Mouse (Mus musculus) CH12.LX (cell line): ENCODE measurements at regions not wholly inside any gene's neighbourhood (a gene's known extent, or its start where the extent isn't known, plus 50 kb on each side); places are given as distances from the start of the nearest gene placed in this dataset.

Experiments used
- DNase-seq: peaks from one replicate; pipeline ENCODE4 v3.0.0-alpha.2; 2013; ENCODE audit errors: extremely low read depth
- H3K27ac ChIP-seq: 2 replicates; pipeline ENCODE4 v1.5.1; 2012; ENCODE audit warnings: low read depth, mild to moderate bottlenecking, control low read depth, moderate library complexity; ENCODE audit not compliant: insufficient read depth
- H3K27me3 ChIP-seq: replicated peaks from 2 replicates; pipeline ENCODE3; 2012; ENCODE audit warnings: inconsistent platforms
- H3K36me3 ChIP-seq, 2 experiments: replicated peaks in 1 of 2; 2 replicates each; pipeline versions ENCODE3 to v1.6.1; 2012; ENCODE audit warnings: inconsistent platforms in 1 of 2, low read length in 1 of 2, mild to moderate bottlenecking in 1 of 2, mixed read lengths in 1 of 2, moderate library complexity in 1 of 2; ENCODE audit not compliant: control insufficient read depth in 1 of 2, insufficient read depth in 1 of 2
- H3K4me1 ChIP-seq, 2 experiments: 2 replicates each; pipeline ENCODE4 v1.6.1; 2012; ENCODE audit warnings: inconsistent platforms in 1 of 2, moderate library complexity in 1 of 2; ENCODE audit not compliant: insufficient read depth in 2 of 2, control insufficient read depth in 1 of 2
- H3K4me2 ChIP-seq: 2 replicates; pipeline ENCODE4 v1.6.1; 2012; ENCODE audit warnings: low read depth, mild to moderate bottlenecking, control low read depth; ENCODE audit not compliant: poor library complexity, insufficient read depth, severe bottlenecking
- H3K4me3 ChIP-seq, 3 experiments: fragments of 150-350 bp in 1 of 3; sonication (generic) in 1 of 3; replicated peaks in 1 of 3; 2 replicates each; pipeline versions ENCODE3 to v1.5.1; 2011 to 2012; ENCODE audit warnings: low read depth in 2 of 3, low read length in 2 of 3, mild to moderate bottlenecking in 2 of 3, moderate library complexity in 2 of 3, control low read depth in 1 of 3, improper control_type of control experiment in 1 of 3, inconsistent platforms in 1 of 3, mixed read lengths in 1 of 3; ENCODE audit not compliant: poor library complexity in 1 of 3
- H3K79me2 ChIP-seq: replicated peaks from 2 replicates; pipeline ENCODE4 v1.6.1; 2012; ENCODE audit warnings: mild to moderate bottlenecking, moderate library complexity; ENCODE audit not compliant: control insufficient read depth, poor library complexity, insufficient read depth, severe bottlenecking; ENCODE audit errors: extremely low read depth
- H3K9ac ChIP-seq: 2 replicates; pipeline ENCODE4 v1.6.1; 2012; ENCODE audit warnings: low read depth, mild to moderate bottlenecking, control low read depth, moderate library complexity; ENCODE audit not compliant: insufficient read depth
- H3K9me3 ChIP-seq: replicated peaks from 2 replicates; pipeline ENCODE3; 2012; ENCODE audit warnings: low read length, inconsistent platforms, mixed read lengths
- CHD2 ChIP-seq: IDR thresholded peaks from 2 replicates; pipeline ENCODE4 v1.6.1; 2011; ENCODE audit warnings: low read length, improper control_type of control experiment
- ELF1 ChIP-seq: IDR thresholded peaks from 2 replicates; pipeline ENCODE4 v1.6.1; 2014; ENCODE audit warnings: low read depth, mild to moderate bottlenecking, inconsistent platforms, low read length, improper control_type of control experiment
- HCFC1 ChIP-seq: IDR thresholded peaks from 2 replicates; pipeline ENCODE4 v1.6.1; 2012; ENCODE audit warnings: low read depth, mild to moderate bottlenecking, inconsistent platforms, low read length, improper control_type of control experiment
- JUND ChIP-seq: conservative IDR thresholded peaks from 2 replicates; pipeline ENCODE4 v1.6.1; 2011; ENCODE audit warnings: low read depth, low read length, improper control_type of control experiment
- KAT2A ChIP-seq: IDR thresholded peaks from 2 replicates; pipeline ENCODE4 v1.6.1; 2012; ENCODE audit warnings: low read length, improper control_type of control experiment, inconsistent platforms; ENCODE audit not compliant: insufficient replicate concordance
- MAFK ChIP-seq: IDR thresholded peaks from 2 replicates; pipeline ENCODE4 v1.6.1; 2011; ENCODE audit warnings: low read length, improper control_type of control experiment; ENCODE audit not compliant: insufficient replicate concordance
- MAX ChIP-seq: IDR thresholded peaks from 2 replicates; pipeline ENCODE4 v1.6.1; 2011; ENCODE audit warnings: low read length, improper control_type of control experiment
- MYC ChIP-seq: IDR thresholded peaks from 2 replicates; pipeline ENCODE4 v1.6.1; 2011; ENCODE audit warnings: low read depth, mild to moderate bottlenecking, improper control_type of control experiment, low read length
- POLR2AphosphoS2 ChIP-seq: IDR thresholded peaks from 2 replicates; pipeline ENCODE4 v1.6.1; 2011; ENCODE audit warnings: low read depth, low read length, improper control_type of control experiment
- RCOR1 ChIP-seq: conservative IDR thresholded peaks from 2 replicates; pipeline ENCODE4 v1.6.1; 2012; ENCODE audit warnings: low read depth, mild to moderate bottlenecking, inconsistent platforms, low read length, improper control_type of control experiment
- SIN3A ChIP-seq: IDR thresholded peaks from 2 replicates; pipeline ENCODE4 v1.6.1; 2012; ENCODE audit warnings: low read length, improper control_type of control experiment, inconsistent platforms
- SMC3 ChIP-seq: IDR thresholded peaks from 2 replicates; pipeline ENCODE4 v1.6.1; 2011; ENCODE audit warnings: low read depth, low read length, improper control_type of control experiment
- TBP ChIP-seq: conservative IDR thresholded peaks from 2 replicates; pipeline ENCODE4 v1.6.1; 2011; ENCODE audit warnings: low read depth, low read length, improper control_type of control experiment
- TCF12 ChIP-seq: IDR thresholded peaks from 2 replicates; pipeline ENCODE4 v1.6.1; 2014; ENCODE audit warnings: low read depth, mild to moderate bottlenecking, inconsistent platforms, low read length, improper control_type of control experiment
- USF1 ChIP-seq: IDR thresholded peaks from 2 replicates; pipeline ENCODE4 v1.6.1; 2014; ENCODE audit warnings: low read depth, mild to moderate bottlenecking, inconsistent platforms, low read length, improper control_type of control experiment
- USF2 ChIP-seq: conservative IDR thresholded peaks from 2 replicates; pipeline ENCODE4 v1.6.1; 2011; ENCODE audit warnings: low read depth, low read length, improper control_type of control experiment
- ZKSCAN1 ChIP-seq: IDR thresholded peaks from 2 replicates; pipeline ENCODE4 v1.6.1; 2012; ENCODE audit warnings: low read depth, inconsistent platforms, low read length, improper control_type of control experiment, borderline replicate concordance
- ZMIZ1 ChIP-seq: IDR thresholded peaks from 2 replicates; pipeline ENCODE4 v1.6.1; 2012; ENCODE audit warnings: low read depth, mild to moderate bottlenecking, inconsistent platforms, low read length, improper control_type of control experiment
- dilution Hi-C: fragments of 300-500 bp; cut with MboI; formaldehyde crosslinking; loops from 2 replicates; pipeline ENCODE4 v1.14.3; 2020; ENCODE audit warnings: low sequenced_read_pairs; ENCODE audit not compliant: extremely low pct_unique_long_range_greater_than_20kb, extremely low pct_ligation_motif_present
- in situ Hi-C: fragments of 300-500 bp; cut with MboI; formaldehyde crosslinking; loops from 3 replicates; pipeline ENCODE4 v1.14.3; 2019; ENCODE audit warnings: low sequenced_read_pairs, low pct_ligation_motif_present, low pct_unique_long_range_greater_than_20kb, mixed read lengths

DNA sequence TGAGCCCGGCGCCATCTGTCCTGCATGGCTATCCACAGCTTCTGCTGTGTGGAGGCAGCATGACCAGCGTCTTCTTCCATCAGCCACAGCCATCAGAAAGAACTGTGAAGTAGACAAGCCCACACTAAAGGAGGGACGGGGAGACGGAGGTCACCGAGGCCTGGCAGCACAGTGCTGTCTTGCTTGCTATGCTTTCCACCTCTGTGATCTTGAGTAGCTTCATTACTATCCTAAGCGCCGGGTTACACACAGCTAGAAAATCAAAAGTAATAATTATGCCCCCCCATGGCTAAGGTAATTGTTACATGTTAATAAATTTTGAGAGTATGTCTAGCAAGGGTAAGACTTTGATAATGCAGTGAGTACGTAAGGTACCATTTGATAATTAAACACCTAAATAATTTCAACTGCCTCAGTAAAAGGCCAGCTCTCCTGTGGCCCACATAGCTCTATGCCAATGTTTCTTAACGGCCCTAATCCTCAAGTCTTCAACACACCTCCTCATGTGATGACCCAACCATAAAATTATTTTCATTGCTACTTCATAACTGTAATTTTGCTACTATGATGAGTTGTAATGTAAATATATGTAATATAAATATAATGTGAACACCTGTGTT is 120.5 kb downstream of the Map3k7 start:
- in situ Hi-C loops (no loop called here), dilution Hi-C loops (no loop called here)
- Histone ChIP-seq H3K4me2 (no peak overlapping the region), H3K27me3 (no peaks in the 10 kb centered on the region), H3K4me3 (no peak overlapping the region), H3K36me3 (no peaks in the 10 kb centered on the region), H3K27ac (no peak overlapping the region), H3K9me3 (no peaks in the 10 kb centered on the region), H3K4me1 (no peaks in the 10 kb centered on the region), H3K9ac (no peak overlapping the region), H3K79me2 (no peaks in the 10 kb centered on the region)
- DNase-seq, result no peak
- TF ChIP-seq USF2 (no peak), ZMIZ1 (no peak), POLR2AphosphoS2 (no peak), KAT2A (no peak), TCF12 (no peak), MAFK (no peak), USF1 (no peak)

DNA sequence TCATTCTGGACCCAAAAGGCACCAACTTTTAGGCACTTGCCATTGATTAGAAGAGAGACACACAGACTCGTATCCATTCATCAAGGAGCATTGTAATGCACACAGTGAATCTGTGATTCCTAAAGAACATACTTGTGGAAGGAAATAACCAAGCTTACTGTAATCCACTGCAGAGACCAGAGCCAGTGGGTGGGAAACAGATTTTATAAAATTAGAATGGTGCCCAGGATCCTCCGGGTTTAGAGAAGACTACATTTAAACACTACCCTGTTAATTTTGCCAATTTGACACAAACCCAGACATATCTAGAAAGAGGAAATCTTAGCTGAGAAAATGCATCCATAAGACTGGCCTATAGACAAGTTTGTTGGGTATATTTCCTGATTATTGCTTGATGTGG is 121.1 kb downstream of the Map3k7 start:
- DNase-seq, result no peak
- Histone ChIP-seq H3K4me1 (no peaks in the 10 kb centered on the region), H3K4me2 (no peak overlapping the region), H3K27ac (no peak overlapping the region), H3K4me3 (no peak overlapping the region), H3K27me3 (no peaks in the 10 kb centered on the region), H3K9ac (no peak overlapping the region), H3K79me2 (no peaks in the 10 kb centered on the region), H3K9me3 (no peaks in the 10 kb centered on the region), H3K36me3 (no peaks in the 10 kb centered on the region)
- dilution Hi-C loops, result no loop called here
- TF ChIP-seq USF2, result no peak
- no peak for TF ChIP-seq ZKSCAN1
- TF ChIP-seq SIN3A, result no peak
- no peak for TF ChIP-seq CHD2
- TF ChIP-seq KAT2A, result no peak
- TF ChIP-seq ELF1, result no peak
- no peak for TF ChIP-seq USF1
- no peak for TF ChIP-seq HCFC1
- no peak for TF ChIP-seq SMC3
- no peak for TF ChIP-seq MYC
- TF ChIP-seq MAX, result no peak
- no peak for TF ChIP-seq RCOR1
- no peak for TF ChIP-seq JUND
- TF ChIP-seq TBP, result no peak
- in situ Hi-C loops, result no loop called here
